Mouse (Mus musculus) urinary bladder, adult 18-20 months (tissue): Measurements from ENCODE around the gene Abca1.

Experiments
- DNase-seq, 2 experiments: peaks; one replicate each; pipeline ENCODE4 v3.0.0; 2022; ENCODE audit warnings: low spot score in 2 of 2, mixed read lengths in 2 of 2

The Abca1 gene

GRCm38 (mm10) chr4:53149644-53150043 is 10.1 kb downstream of the Abca1 start:
- DNase-seq, result no peak

GRCm38 (mm10) chr4:53148817-53149216 is 10.9 kb downstream of the Abca1 start:
- no peak for DNase-seq

- DNase-seq, result no peak
These were observed 12.2 kb downstream of the Abca1 start for GRCm38 (mm10) chr4:53147454-53147853.

DNA sequence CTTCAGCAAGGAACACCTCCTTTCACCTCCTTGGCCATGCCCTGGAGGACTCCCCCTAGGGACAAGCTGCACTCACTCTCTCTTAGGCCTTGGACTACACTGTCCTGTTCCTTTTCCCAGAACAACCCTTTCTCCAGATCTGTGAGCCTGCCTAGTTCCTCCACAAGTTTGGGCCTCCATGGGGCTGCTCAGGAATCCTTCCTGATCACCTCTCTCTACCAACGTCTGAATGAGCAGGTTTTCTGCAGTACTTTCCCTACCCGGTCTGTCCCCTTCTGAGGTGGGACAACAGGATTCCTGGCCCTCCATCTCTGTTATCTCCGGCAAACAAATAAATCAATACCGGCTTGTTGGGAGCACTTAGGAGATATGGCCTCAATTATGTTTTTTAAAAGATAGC is 12.6 kb downstream of the Abca1 start:
- no peak for DNase-seq

DNA sequence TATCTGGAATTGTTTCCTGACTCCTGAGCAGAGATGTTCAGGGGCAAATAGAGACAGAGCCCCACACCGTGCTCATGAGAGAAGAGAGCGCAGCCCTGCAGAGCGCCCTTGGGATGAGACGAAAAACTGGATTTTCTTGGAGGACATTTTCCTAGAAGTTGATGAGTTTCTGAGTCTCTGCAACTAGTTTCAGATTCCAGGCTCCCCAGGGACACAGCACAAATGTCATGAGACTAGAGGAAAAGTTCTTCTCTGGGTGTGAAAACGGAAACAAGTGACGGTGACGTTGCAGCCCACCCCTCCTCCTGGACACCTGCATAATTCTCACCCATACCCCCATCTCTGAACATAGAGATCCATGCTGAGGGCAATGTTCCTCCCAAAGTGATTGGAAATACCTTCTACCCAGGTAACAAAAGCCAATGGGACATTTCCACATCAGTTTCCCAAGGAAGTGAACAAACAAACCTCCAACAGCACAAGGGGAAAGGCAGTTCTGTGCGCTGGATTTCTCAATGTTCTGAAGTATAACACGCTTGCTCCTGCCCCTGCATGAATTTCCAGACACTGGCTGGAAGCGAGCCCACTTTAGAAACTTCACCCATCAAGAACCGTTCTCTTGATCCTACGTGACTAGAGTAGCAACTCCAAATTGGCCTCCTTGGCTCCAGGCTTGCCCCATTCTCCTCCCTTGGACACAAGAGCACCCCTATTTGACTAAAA is 13.3 kb downstream of the Abca1 start:
- no peak for DNase-seq

GRCm38 (mm10) chr4:53145434-53146168 is 14.1 kb downstream of the Abca1 start:
- no peak for DNase-seq

DNA sequence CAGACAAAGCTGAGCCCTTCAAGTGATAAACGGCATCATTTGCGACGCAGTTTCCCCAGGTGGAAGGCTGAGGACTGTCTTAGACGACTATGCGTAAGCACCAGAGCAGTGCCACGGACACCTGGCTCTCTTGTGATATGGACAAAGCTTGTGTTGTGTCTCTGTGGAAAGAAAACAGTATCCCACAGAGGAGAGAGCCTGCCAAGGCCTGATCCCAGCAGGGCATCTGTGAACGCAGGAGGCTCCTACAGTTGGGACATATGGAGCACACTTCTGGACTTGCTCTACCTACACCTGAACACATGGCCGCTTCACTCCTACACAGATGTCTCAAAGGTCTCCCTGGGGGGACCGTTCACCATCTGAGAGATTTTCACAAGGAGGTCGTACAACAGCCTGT is 15.1 kb downstream of the Abca1 start:
- DNase-seq, result no peak

GRCm38 (mm10) chr4:53144021-53144420 is 15.7 kb downstream of the Abca1 start:
- no peak for DNase-seq

- no peak for DNase-seq
These were observed 19.0 kb downstream of the Abca1 start for GRCm38 (mm10) chr4:53140678-53141077.

DNA sequence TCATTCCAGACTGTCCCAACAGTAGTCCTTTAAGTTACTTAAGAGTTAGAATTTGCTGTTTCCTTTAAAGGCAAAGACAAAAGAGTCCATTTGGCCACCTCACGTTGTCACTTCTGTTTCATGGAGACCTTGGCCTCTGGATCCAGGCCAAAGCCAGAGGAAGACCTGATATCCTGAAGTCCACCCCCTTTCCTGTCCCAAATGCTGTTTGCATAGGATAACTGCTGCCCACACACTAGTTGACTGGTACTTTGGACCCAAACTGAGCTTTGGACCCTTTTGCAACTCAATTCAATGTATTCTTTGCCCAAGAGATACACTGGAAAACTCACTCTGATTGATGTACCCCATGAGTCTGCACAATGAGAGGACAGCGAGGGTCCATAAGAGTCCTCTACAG is 20.2 kb downstream of the Abca1 start:
- no peak for DNase-seq

- no peak for DNase-seq
These were observed 20.7 kb downstream of the Abca1 start for GRCm38 (mm10) chr4:53138974-53139373.

- DNase-seq, result no peak
These were observed 22.6 kb downstream of the Abca1 start for GRCm38 (mm10) chr4:53137087-53137486.

DNA sequence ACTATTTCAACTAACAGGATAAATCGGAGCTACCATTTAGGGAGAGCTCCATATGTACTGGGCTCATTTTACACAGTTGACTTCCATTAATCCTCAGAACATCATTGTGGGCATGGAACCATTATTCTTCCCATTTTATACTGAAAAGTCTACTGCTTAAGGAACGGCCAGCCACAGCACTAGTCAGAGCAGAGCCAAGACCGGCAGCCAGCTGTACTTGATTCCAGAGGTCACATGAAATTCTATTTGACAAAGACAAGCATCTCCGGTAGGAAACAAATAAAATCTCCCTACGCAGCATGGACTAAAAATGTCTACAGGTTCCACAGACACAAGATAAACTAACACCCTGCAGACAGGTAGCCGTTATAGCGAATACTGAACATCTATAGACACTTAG is 24.9 kb downstream of the Abca1 start:
- DNase-seq, result no peak

DNA sequence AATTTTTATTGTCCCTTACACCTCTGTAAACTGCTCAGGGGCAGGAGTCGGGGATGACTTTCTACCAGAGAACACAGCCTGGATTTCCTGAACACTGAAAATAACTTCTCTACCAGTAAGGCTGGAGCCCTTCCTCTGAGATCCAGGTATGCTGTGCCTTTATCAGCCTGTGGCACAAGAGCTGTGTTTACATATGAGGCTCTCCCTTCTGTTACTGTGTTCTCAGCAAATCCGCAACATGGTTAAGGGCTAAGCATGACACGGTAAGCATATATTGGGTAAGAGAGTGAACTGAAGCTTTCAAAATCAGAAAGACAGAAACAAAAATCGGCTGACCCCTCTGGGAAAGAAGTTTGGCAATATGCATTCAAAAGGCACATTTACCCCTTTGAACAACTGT is 25.7 kb downstream of the Abca1 start:
- DNase-seq, result no peak

DNA sequence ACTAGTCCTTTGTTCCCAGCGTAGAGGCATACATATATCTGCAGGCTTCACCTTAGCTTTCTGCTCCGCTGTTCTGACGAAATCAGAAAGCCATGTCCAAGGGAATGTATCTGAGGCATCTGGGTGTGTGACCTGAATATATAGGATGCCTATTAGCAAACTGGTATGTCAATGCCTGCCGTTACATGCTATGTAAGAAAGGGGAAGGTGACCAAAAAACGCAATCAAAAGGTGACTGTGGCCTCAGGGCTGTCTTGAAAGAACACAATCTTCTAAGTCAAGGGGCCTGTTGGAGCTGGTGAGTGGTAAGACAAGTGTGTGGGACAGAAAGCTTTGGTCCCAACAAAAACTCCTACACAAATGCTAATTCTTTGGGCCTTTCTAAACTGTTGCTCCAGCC is 28.2 kb downstream of the Abca1 start:
- DNase-seq, result no peak

GRCm38 (mm10) chr4:53130622-53131517 is 28.8 kb downstream of the Abca1 start:
- no peak for DNase-seq

GRCm38 (mm10) chr4:53129716-53130301 is 29.9 kb downstream of the Abca1 start:
- no peak for DNase-seq

DNA sequence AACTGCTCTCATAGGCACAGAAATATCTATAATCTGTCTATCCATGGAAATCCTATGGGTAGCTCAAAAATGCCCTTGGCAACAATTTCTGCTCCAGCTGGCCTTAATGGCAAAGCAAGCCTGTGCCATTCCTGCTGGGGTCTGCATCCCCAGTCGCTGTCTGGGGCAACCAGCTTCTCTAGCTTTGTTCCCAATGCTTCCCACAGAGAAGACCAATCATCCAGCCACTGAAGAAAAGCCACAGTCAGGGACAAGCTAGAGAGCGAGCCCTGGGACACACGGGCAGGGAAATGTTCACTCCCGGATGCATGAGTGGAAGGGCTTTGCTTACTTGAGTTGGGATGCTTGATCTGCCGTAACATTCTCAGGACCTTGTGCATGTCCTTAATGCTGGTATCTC is 32.4 kb downstream of the Abca1 start:
- no peak for DNase-seq

- no peak for DNase-seq
These were observed 32.9 kb downstream of the Abca1 start for GRCm38 (mm10) chr4:53126794-53127193.

GRCm38 (mm10) chr4:53124837-53125490 is 34.7 kb downstream of the Abca1 start:
- no peak for DNase-seq

GRCm38 (mm10) chr4:53122310-53122709 is 37.4 kb downstream of the Abca1 start:
- DNase-seq, result no peak
